Mouse (Mus musculus): ENCODE data around the gene Bpifb9a.

DNA sequence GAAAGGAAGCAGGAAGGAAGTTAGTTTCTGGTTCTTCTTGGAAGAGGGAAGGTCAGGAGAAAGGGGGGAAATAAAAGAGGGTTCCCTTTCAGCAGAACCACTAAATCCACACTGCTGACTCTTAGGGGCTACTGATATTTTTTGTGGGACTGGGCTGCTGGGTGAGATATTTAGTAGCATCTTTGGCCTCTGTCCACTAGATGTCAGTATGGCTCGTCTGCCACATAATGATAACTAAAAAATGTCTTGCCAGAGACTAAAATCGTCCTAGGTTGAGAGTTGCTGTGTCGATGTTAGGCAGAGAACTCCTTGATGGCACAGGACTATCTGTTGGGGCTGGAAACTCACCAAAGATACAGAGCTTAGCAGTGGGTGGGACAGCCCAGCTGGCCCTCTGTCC is 48.5 kb upstream of the Bpifb9a start:
- no peak for TF ChIP-seq CTCF (IDR thresholded peaks at IDR 0.05; ENCODE audit: extremely low read depth, insufficient read length, insufficient replicate concordance, low read depth, low read length)
- TF ChIP-seq POLR2A (IDR thresholded peaks at IDR 0.05; ENCODE audit: low read depth, low read length): no peak
